Mouse (Mus musculus): Measurements from ENCODE around the gene Hamp.

DNA sequence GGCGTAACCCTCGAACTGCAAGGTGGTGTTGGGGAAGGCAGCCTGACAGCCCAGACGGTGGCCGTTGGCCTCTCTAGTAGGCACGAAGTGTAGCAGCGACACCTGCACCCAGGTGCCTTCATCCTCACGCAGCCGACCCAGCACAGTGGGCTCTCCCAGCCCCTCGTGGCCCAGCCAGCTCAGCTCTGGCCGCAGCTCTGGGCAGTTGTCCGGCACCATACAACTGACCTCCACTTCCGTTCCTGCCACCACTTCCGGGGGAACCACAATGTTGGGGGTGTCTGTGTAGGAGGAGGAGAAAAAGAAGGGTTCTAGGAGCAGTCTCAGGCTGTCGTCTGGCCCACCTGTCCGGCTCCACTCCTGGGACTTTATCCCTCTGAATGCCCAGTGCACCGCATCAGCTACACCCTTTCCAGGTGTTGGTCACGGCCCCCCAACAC, 34.8 kb downstream of the Hamp start:
- TF ChIP-seq CTCF (conservative IDR thresholded peaks at IDR 0.05; ENCODE audit: low read length) (no peak), NANOG (IDR thresholded peaks at IDR 0.05; ENCODE audit: borderline replicate concordance, low read length) (no peak)
